Mouse (Mus musculus) R1 (cell line): ENCODE results near the gene Gak.
A peak's percentile ranks its signal among the peaks of the same experiment; 100 is the strongest.

Source experiments
- DNase-seq: peaks from one replicate; pipeline ENCODE4 v3.0.0-alpha.2; 2018; ENCODE audit warnings: low read depth, low spot score

Gak gene

DNA sequence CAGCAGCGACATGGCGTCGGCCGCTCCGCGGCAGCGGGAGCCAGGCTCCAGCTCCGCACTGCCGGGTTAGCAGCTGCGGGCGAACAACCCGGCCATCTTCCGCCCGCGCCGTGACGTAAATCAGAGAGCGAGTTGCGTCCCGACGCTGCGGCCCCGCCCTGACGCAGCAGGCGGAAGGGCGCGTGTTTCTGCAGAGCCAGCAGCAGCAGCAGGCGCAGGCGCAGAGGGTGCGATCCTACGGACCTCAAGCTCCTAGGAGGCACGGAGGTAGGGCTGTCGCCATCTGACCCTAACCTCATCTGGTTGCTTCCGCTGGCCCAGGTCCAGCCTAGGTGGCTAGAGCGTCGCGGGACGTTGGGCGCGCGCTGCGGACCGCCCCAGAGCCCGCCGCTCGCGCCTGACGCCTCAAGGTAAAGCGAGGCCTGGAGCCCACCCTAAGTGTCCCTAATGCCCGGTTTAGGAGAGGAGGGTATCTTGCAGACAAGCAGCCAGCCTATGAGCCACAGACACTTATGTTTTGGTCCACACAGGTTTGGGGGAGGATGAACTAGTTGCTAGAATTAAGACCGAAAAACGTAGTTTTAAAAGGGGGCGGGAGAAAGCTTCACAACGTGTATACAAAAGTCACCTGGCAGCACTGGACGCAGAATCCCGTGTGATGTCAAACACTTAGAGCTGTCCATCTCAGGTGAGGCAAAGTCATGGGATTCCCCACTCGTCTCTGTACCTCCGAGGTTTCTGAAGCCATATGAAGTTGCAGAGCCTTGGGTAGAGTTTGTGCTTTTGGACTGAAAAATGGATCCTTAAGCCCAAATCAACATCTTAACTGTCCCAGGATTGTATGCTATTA is at the start of gene Gak, which contains the start of gene Tmem175:
TSS of gene Gak (minus strand) at position 122 of the 850 bp plus-strand sequence.
TSS of gene Tmem175 (plus strand) at position 137 of the 850 bp plus-strand sequence.
- peak; percentile 95 for DNase-seq

DNA sequence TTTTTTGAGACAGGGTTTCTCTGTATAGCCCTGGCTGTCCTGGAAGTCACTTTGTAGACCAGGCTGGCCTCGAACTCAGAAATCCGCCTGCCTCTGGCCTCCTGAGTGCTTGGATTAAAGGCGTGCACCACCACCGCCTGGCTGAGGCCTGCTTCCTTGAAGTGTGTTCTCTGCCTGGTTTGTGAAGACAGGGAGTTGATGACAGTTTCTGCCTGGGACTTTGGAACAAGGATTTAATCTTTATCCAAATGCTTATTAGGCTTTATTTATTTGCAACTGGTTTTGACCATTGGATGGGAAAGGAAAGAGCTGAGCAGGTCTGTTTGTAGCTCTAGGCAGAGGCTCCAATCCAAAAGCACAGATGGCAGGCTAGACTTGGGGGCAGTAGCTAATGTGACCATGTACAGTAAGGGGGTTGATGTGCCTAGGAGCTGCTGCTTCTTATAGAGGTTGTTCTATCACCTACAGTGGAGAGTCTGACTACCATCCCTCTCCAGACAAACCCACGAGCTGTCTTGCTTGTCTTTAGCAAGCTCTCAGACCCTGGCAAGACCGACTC is 48.8 kb upstream of the Gak start:
- no peak for DNase-seq

DNA sequence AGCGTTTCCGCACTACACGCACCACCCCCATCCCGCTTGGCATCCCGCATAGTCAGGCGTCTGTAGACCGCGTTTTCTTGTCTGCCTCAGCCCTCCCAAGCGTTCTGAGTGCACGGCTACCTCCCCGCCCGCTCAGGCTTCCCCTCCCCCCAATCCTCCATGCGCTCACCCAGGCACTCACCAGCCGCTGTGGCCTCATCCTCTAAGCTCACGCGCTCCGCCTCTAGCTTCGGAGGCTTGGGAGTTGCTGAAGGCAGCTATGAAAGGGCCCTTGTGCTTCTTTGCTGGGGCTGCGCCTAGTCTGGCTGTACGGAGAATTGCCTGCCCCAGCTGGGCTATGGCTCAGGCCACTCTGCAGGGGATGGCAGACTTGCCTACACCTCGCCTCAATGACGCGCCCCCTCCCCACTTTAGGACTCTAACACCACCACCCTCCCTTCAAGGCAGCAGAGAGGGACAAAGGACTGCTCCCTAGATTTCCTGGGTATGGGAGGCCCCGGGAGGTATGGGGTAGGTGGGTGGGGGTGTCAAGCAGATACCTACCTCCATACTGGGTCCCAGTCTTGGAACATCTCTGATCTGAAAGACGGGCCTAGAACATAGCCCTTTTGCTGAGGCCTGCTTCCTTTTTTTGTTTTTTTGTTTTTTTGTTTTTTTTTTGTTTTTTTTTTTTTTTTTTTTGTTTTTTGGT is 48.2 kb upstream of the Gak start:
- peak; percentile 78 for DNase-seq

DNA sequence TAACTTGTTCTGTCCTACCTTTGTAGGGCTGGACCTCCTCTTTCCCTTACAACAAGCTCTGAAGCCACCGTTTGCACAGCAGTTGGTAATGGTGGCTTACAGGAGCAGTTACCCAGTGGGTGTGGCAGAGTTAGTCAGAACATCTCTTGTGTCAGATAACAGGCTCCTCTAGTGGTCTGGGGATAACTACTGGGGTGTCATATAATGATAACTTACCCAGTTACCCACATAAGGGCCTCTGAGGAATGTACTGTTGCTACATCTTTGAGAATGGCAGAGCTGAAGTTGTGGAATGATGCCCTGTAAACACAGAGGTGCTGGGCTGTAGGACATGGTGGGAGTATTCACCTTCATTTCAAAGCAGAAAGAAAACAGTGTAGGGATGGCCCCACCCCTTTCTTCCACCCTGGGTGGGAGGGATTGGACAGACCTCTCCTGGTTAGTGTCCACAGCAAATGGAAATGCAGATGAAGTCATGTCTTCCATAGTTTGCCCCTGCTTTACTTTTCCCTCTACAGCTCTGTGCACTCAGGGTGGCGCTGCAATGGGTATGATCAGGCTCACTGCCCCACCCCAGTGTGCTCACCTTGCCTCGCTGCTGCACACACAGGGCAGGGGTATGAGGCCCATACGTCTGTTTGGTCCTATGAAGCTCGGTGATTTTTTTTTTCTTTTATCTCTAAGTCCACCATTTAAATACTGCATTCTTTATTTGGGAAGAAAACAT is 47.4 kb upstream of the Gak start:
- DNase-seq, result no peak

DNA sequence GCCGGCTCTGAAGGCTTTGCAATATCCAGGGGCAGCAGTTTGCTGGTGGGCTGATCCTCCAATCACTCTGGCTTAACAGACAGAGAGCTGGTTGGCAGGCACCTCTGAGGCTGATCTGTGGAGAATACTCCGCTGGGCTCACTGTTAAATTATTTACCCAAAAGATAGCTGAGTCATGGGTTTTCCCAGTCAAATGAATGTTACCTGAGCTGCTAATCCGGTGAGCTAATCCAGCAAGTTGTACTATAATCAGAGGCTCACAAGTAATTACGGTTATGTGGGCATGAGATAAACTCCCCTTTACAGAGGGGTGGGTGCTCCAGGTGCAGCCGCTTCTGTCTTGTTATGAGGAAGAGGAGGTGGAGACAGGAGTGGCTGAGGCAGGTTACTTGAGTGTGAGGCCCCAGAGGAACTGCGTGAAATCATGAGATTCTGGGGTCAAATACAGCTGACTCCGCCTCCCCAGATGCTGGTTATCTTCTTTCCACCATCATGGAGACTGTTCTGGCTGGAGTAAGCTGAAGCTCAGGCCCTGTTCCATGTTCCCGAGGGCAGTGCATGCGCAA is 45.8 kb upstream of the Gak start, which contains the start of gene Slc26a1:
TSS of gene Slc26a1 (minus strand) at position 319 of the 566 bp plus-strand sequence.
- no peak for DNase-seq

DNA sequence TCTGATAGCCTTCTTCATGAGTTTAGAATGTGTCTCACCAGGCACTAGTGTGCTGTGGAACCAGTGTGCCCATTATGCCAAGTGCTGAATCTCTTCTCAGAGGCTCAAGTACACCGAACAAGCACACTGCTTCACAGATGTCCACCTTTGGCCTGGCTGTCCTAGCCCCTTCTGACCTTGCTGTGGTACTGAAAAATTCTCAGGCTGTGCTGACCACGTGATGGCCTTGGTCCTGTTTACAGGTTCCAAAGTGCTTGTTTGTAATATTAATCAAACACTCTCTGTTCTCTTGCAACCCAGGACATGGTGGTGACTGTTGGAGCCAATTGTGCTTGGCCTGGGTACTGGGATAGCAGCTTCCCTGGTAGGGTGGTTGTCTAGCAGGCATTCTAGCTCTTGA is 45.1 kb upstream of the Gak start:
- DNase-seq, result no peak

DNA sequence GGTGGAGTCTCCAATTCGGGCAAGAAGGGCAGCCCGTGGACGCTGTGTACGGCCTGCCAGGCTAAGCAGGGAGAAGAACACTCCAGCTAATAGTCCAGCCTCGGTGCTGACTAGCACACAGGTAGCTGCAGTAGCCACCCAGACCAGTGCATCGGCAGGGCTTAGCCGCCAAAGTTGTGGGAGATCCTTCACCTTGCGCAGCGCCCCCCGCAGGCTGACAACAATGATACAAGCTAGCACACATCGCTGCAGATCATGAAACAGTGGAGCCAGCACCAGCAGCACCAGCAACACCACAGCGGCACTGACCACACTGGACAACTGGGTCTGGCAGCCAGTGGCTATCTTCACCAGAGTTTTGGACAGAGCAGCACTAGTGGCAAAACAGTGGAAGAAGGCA is 42.2 kb upstream of the Gak start:
- peak; percentile 49 for DNase-seq

DNA sequence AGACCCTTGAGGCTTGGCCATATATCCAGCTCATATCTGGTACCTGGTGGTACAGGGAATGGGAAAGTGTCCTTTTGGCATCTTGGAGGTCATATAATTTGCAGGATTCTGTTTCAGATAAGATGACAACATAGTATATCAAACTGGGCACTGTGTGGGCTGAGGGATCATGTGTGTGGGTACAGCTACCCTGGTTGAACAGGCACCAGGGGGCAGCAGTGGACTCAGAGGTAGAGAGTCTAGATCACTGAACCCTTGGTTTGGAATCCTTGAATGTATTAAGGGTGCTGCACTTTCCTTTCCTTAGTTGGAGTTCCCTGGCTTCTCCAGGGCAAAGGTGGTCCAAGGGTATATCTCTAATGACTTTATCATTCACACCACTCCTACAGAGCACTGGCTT is 41.2 kb upstream of the Gak start:
- peak; percentile 42 for DNase-seq

DNA sequence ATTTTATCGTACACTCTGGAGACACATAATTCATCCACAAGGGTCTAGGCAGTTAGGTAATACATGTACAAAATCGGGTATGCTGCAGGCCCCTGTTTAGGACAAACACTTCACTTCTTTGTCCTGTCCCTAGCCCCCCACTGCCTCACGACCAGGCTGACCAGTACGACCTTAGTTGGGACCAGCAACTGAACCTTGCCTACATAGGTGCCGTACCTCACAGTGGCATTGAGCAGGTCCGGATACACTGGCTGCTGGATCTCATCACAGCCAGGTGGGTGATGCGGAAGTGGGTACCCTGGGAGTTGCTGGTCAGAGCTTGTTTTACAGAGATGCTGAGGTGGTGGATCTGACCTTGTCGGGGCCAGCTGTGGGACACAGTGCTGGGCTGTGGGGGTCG is 40.4 kb upstream of the Gak start:
- DNase-seq, result no peak

DNA sequence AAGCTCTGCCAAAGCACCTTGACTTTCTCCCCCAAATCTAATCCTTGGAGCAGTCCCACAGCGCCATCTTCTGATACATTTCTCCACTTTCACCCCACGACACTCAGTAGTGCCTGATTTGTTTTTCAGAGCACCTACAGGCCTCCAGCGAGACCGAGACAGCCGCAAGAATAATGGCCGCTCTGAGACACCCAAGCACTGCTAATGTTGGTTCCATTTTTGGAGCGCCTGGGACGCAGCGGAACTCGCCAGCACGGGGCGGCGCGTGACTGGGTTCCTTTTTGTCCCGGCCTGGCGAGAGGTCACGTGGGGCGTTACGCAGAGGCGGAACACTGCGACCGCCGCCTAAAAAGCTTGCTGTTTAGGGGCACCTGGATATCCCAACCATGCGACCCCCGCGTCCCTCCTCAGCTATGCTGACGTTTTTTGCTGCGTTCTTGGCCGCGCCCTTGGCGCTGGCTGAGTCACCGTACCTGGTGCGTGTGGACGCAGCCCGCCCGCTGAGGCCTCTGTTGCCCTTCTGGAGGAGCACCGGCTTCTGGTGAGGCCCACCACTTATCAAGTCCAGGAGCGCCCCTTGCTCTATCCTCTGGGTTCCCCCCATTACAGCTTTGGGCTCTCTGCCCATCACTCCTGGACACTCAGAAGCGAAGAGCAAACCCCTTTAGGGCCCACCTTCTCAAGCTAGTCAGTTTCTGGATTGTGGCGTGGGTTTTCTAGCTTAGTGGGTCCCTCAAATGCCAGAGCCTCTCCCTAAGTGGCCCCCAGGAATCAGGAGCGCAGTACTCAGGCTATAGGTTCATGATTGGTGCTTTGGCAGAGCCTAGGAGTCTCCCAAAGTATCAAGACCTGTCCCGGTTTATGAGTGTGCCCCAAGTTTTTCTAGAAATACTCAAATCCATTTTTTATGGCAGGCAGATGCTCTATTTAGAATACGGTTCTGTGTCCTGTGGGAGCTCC is 39.7 kb upstream of the Gak start, which contains the start of gene Dgkq:
TSS of gene Dgkq (minus strand) at position 696 of the 960 bp plus-strand sequence.
- DNase-seq, result peak; percentile 88

DNA sequence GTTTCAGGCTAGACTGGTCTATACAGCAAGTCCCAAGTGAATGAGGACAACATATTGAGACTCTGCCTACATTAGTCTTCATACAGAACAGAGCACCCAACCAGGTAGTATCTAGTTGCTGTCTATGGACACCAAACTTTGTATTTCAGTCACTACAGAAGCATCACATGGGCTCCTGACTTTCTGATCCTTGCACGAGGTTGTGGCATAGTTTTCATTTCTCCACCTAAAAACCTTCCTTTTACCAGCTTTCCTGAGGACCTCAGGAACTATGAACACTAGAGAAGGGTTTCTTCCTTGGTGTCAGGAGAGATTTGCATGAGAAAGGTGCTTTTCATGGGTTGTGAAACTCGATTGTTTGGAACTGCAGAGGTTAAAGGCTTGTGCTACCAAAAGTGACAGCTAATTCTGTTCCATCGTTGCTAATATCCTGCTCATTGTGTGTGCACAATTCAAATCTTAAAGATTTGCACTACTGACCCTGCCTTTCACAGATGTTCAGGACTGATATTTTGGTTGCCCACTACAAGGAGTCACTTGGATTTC is 38.9 kb upstream of the Gak start:
- DNase-seq, result peak; percentile 57

DNA sequence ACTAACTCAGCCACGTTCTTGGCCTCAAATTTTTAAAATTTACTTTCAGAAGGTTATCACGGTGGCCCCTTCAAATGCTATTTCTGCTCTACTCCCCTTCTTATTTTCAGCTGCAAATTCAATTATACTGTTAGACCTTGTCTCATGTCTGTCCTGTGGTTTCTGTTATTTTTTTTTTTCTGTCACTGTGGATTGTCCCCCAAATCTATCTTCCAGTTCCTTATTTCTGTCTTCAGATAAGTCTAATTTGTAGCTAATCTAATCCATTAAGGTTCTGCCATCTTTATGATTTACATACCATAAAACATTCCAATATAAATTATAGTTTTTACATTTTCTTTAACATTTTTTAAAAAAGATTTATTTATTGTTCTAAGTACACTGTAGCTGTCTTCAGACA is 37.8 kb upstream of the Gak start:
- DNase-seq, result no peak

DNA sequence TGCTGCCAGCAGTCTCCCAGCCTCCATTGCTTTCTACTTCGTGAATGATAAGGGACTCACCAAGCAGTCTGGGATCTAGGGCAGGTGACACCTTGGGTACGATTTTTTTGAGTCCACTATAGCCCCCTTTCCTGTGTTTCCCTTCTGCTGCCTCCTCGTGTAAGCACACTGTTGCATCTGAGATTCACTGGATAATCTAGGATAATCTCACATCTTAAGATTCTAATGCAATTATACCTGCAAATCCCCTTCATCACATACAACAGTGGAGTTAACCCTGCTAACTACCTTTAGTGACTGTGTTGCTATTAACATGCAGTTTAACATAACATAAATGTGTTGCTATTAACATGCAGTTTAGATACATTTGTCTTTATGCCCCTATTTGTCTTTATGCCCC is 35.5 kb upstream of the Gak start:
- DNase-seq, result no peak

DNA sequence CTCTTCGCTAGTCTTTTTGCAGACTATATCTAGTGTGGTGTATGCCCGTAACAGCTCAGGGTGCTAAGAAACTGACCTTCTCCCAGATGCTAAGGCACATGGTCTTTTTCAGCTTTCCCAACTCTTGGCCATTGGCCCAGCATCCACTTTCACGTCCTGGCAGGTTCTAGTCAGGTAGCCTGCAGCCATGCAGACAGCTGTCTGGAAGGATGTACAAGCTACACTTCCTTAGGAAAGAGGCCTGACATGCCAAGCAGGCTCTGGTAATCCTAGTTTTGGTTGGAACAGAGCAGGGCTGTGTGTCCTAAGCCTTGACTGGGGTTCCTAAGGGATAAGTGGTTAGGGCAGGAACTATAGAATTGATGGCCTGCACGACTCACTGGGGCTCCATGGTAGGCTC is 33.2 kb upstream of the Gak start:
- DNase-seq, result no peak

DNA sequence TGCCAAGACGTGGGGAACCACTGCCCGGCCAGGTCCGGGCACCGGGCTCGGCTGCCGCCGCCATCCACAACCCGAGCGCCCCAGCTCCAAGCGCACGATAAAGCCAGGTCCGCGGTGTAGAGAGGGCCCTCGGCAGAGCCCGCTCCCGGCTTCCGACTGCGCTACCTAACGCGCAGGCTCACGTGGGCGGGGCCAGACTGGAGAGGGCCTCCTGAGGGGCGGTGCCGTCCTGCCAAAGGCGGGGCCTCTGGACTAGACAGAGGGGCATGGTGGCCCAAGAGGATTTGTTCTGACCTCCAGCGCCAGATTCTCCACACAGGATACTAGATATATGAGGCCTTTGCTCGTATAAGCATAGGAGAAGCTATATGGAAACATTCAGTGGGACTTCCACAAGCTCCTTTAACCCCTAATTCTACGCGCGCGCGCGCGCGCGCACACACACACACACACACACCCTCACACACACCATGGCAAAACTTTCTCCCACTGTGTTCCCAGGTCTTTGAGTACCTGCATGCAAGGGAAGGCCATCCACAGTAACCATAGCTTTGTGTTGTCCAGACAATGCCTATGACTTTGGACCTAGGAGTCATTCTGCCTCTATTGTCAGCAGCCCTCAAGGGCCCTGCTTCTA is 31.2 kb upstream of the Gak start:
- peak; percentile 93 for DNase-seq

DNA sequence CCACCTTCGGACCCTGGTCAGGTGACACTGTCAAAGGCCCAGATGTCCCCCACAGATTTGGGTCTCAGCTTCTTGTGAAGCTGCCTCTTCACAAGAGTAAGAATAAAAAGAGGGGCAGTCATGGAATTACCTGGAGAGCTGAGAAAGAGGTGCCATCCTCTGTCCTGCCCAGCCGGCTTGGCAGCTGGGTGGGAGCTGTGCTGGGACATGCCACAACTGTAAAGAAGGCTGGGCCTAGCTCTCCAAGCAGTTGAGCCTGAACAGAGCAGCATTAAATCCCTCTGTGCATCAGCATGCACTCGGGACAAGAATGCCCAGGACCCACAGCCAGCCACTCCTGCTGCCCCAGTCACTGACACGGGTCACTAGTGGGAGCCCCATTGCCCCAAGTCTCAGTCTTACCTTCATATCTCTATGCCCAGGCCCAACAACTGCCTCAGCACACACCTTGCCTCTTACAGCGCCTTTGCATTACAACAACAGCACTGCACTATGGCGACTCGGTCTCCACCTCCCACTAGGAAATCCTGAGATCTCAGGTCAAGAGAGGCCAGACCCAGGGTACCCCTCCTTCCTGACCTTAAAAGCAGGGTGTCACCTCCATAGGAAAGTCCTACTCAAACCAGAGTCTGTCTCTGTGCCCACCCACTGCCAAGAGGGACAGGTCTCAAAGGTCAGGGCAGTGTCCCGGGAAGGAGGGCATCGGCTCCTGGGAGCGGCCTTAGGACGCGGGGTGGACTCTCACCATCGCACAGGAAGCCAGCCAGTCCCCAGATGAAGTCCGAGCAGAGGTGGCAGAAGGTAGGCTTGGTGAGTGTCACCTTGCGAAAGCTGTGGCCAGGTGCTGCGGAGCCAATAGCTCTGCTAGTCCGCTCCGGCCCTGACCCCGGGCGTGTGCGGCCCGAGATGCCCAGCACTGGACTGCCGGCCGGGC is 30.4 kb upstream of the Gak start, which contains the start of gene Idua:
TSS of gene Idua (plus strand) at position 634 of the 934 bp plus-strand sequence.
- peak; percentile 9 for DNase-seq

DNA sequence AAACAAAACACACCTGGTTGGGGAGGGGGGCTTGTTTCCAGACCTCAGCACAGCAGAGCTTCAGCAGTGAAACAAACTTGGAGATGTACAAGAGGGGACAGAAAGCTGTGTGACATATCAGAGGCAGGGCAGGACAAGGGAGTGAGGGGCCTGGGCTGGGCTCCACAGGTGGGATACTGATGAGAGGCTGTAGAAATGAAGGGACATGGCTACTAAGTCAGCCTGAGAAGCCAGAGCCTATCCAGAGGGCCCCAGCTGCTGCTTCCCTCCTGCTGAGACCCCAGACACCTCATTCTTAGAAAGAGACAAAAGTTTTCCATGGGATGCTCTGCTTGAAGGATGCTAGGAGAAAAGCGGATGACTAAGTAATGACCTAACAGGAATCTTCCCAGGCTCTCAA is 29.1 kb upstream of the Gak start:
- no peak for DNase-seq

DNA sequence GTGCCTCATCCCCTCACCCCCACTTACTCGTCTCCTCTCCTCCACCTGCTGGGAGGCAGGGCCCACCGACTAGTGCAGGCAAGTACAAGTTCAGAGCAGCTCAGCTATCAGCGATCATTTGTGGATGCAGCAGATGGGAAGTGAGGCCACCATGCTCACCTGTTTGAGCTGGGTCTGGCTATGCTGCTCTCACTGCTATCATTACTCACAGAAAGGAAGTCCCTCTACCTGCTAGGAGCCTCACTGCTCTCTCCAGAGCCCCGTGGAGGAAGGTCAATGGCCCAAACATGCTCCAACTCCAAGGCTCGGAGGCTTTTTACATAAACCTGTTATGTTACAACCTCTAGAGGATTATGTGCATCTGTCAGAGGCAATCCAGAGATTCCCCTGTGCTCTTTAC is 27.9 kb upstream of the Gak start:
- DNase-seq, result no peak
